Mouse (Mus musculus) left cerebral cortex, adult 11 months (tissue): ENCODE measurements around the gene Lrrc4b.

Source experiments
- DNase-seq: peaks from one replicate; pipeline ENCODE4 v3.0.0; 2022; ENCODE audit warnings: low spot score

The Lrrc4b gene

DNA sequence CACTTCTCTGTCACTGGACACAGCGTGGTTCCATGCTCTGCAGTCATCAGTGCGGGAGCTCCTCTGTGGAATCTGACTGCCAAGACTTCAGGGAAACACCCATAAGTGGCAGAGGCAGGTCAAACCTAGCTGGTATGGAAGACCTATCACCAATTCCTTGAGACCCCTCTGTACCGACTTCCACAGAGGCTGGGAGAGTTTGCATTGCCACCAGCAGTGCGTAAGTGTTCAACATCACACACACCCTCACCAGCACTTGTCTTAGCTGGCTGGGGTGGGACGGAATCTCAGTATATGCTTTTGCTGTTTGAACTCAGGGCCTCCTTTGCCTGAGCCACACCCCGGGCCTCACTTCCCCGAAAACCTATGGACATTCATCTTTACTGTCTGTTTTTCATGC lies 59.1 kb downstream of the Lrrc4b start:
- no peak for DNase-seq

DNA sequence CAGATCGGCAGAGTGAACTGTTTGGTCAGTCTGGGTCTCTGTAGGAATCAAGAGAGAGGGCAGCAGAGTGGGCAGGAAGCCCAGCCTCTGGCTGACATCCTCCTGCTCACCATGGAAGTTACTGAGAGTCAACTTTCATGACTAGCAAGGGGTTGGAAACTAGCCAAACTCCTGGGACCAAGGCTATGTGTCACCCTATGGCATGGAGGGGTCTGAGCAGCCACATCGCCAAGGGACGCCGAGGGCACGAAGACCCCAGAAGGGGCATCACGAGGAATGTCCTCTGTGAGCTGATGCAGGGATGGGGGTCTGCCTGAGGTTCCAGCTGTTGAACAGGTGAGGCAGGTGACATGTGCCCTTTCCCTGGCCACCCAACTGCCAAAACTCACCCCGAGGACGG lies 59.7 kb downstream of the Lrrc4b start:
- DNase-seq, result no peak

DNA sequence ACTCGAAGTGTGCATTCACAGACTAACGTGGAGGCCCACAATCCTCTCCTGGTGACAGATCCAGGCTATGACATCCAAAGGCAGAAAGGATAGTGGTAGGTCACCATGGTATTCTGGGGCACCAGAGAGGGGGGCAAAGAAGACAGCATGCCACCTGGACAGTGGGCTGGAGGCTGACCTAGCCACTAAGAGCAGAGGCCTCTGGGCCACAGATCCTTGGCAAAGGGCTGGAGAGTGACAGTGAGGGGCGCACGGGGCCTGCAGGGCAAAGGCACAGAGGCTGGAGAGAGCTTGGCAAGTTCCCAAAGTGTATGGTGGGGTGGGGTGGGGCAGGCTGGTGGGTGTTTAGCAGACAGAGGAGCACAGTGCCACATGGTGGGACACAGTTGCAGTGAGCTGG lies 61.5 kb downstream of the Lrrc4b start:
- no peak for DNase-seq

DNA sequence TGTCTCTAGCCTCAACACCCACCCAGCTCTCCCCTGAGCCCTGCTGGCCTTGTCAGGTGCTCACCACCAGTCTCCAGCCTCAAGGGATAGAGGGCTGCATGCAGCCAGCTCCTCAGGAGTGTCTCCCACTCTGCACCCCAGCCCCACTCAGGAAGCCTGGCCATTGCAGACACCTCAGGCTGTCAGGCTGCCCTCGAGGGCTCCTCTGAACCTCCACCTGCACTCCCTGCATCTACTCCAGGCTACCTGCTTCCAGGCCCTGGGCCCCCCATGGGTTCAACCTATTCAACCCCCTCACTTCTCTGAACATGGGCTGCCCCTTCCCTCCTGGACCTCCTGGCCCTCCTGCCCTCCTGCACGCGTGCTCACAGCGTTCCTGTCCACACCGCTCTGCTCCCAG lies 62.6 kb downstream of the Lrrc4b start:
- DNase-seq, result no peak

DNA sequence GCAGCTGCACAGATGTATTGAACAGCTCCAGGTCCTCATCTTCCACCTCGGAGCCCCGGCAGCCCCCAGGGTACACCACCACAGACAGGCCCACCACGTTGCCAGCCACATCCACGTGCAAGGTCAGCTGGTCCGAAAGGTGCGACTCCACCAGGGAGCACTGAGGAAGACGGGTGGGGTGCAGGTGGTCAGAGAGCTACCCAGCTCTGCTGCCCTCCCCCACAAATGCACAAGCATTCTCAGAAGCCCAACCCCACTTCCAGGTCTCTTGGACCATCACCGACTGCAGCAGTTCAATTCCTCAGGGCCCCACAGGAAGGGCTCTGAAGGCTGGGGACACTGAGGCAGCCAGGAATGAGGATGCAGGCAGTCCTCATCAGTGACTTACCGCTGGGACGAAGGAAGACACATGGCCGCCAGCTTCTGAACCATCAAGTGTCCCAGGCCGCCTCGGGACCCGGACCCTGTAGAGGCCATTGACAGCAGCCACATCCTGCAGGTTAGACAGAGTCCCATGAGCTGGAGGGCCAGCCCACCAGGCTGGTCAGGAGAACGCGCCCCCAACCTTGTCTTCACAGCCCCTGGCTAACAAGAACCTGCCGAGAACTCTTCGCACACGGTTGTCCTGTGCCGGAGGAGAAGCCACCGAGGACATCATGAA lies 63.5 kb downstream of the Lrrc4b start:
- no peak for DNase-seq

DNA sequence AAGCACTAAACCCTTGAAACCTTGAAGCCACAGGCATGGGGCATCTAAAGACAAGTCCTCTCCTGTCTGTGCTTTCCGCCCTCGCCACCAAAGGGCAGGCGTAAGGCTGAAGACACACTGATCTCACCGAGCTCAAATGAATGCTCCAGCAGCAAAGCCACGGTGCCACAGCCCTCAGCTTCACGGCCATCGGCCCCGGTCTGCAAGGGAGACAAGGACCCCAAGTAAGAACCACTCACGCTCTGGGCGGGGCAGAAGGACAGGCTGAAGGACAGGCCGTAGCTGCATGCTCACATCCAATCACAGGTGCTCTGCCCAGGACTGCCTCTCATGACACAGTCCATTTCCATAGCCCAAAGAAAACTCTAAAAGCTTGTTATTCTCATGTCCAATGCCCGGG lies 65.9 kb downstream of the Lrrc4b start:
- no peak for DNase-seq

DNA sequence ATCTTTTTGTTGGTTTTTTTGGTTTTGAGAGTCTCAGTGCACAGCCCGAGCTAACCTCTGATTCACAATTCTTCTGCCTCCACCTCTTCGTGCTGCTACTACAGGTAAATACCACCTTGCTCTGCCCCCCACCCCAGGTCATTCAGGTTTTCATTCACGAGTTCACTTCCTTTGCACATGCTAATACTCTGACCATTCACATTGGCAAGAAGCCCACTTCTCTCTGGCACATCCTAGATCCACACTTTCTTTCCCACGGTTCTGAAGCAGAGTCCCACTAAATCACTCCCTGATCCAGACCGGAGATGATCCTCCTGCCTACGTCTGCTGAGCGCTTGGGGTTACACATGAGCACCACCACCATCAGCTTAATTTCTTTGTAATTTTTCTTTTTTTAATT lies 66.3 kb downstream of the Lrrc4b start:
- DNase-seq, result no peak

DNA sequence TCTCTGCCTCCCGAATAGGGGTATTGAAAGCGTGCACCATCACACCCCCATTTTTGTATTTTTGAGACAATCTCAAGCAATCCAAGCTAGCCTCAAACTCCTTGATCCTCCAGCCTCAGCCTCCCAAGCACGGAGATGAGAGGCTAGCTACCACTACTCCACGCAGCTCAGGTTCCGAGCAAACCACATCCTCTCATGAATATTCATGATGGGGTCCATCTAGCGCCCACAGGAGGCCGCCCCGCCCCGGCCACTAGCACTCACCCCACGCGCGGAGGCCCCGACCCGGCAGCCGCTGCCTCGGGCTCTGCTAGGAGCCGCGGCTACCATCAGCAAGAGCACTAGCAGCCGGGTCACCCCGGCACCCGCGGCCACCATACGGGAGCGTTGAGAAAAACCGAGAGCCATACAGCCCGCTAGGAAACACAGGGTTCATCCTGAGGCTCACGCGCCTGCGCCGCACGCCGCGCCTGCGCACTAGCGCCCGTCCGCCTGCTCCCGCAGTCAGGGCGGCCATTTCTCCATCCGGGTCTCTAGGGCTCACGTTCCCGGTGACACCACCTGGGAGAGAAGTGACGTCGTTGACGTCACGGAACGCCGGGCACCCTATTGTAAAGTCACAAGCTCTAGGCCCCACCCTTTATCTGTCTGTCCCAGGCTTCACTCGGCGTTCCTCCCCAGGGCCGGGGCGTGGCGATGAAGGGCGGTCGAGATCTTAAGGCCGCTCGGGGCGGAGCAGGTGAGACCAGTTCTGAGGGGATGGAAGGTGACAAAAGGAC lies 67.4 kb downstream of the Lrrc4b start, which contains the start of the genes Emc10 and Fam71e1:
TSS of gene Emc10 (minus strand) at position 538 of the 779 bp plus-strand sequence.
TSS of gene Fam71e1 (plus strand) at position 590 of the 779 bp plus-strand sequence.
- DNase-seq, result peak; percentile 97

DNA sequence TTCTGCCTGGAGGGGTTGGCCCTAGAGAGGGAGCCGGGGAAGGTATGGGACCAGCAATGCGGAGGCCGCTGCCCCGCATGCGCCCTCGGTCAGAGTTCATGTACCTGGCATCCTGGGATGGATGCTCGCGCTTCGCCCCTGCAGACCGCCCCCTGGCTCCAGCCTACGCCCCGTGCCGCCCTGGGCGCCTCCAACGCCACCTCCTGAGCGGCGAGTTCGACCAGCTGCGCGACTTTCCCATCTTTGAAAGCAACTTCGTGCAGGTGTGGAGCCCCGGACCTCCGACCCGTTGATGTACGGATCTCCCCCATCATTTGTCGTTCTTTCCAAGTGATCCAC lies 67.9 kb downstream of the Lrrc4b start:
- no peak for DNase-seq

DNA sequence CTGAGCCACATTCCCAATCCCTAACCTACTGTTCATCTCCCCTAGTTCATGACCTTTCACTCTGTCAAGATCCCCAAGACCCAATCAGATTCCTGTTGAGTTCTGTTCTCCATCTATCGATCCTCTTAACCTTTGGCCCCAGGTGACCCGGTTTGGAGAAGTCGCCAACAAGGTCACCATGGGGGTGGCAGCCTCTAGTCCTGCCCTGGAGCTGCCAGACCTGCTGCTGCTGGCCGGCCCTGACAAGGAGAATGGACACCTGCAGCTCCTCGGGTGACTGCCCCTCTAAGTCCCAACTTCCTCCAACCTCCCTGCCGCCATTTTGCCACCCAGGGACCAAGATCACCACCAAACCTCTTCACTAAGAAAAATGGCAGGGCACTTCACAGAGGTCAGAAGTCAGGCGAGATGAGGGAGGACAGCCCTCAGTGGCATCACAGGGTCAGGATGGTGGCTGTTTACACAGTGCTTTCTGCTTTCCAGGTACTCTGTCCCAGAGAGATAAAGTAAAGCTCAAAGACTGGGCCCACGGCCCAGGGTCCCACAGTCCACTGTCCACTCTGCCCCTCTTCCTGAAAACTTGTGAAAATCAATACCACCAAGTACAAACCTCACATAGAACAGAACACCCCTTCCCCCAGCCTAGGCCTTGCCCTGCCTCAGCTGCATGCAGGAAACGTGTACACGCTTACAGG lies 68.7 kb downstream of the Lrrc4b start:
- no peak for DNase-seq

DNA sequence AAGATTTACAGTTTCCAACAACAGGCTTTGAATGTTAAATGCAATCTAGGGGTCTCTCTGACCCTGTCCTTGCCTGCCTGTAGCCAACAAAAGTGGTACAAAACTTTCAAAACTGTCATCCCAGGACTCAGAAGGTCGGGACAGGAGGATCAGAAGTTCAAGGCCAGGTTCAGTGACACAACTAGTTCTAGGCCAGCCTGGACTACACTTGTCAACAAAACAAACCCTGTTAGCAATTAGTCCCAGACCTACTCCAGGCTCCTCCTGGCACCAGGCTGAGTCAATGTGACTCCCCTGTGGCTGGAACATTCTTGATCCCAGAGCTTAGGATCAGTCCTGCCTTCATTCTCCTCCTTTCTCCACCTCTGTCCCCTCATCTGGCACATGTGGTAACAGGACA lies 70.1 kb downstream of the Lrrc4b start:
- DNase-seq, result no peak

DNA sequence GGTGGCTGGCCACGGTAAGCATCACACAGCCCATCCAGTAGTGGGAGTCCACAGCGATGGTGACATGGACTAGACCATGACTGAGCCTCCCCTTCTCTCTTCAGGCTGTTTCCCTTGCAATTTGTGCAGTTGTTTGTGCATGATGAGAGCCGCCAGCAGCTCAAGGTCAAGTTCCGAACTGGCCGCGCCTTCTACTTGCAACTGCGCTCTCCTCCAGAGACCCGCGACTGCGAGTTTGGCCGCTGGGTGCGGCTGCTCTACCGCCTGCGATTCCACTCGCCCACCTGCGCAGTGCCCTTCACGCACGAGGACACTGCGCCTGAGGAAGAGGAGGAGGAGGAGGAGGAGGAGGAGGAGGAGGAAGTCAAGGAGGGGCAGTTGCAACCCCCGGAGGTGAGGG lies 71.2 kb downstream of the Lrrc4b start:
- no peak for DNase-seq

DNA sequence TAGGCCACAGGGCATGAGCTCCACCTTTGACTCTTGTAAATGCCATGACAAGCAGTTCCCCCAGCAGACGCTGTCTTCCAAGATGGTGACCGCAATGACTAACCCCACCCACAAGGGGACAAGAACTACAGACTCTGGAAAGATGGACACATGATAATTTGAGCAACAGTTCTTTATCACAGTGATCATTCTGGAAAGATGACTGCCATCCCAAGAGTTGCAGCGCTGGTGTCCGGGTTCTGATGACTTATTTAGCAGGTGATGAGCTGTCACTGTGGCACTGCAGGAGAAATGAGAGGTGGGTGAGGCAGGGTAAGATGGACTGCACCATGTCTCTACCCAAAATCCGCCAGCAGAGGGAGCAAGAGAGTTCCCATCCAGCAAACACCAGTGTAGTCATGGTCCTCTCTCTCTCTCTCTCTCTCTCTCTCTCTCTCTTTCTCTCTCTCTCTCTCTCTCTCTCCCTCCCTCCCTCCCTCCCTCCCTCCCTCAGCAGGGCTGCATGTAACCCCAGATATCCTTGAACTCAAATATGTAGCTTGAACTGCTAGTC lies 72.8 kb downstream of the Lrrc4b start:
- DNase-seq, result no peak

DNA sequence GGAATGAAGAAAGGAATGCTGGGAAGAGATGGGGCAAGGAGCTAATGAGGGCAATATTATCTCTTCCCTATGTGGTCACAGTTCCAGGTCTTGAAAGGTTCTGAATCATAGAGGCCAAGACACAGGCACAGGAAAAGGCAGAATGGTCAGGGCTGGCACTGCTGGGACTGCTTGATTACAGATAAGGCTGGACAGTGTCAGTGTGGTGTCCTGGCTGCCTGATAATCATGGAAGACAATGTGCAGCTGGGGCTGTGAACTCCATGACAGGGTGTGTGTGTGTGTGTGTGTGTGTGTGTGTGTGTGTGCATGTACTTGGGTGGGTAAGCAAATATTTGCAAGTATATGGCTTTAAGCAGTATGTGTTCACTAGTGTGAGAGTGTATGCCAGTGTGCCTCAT lies 78.7 kb downstream of the Lrrc4b start:
- DNase-seq, result no peak
